Mouse (Mus musculus): ENCODE measurements around the gene Comt. TPM values are rescaled to one million over a fixed set of nuclear protein-coding genes. Genes with fewer than 3 reads are reported as not detected.

The Comt gene
- polyA plus RNA-seq, 1 experiment from 2014 or later: 50.8 TPM

- H3K36me3 ChIP-seq (ENCODE audit: control insufficient read depth, insufficient read depth, low read length): no peaks in the 10 kb centered on the region
- H3K9me3 ChIP-seq (ENCODE audit: control insufficient read depth, low read length): no peaks in the 10 kb centered on the region
- ATAC-seq (ENCODE audit: low FRiP score) (no peak), DNase-seq (ENCODE audit: low spot score, missing footprints) (no peak)
- no peaks in the 10 kb centered on the region for H3K27me3 ChIP-seq (ENCODE audit: control insufficient read depth, insufficient read depth, low read length)
- H3K27ac ChIP-seq (ENCODE audit: low read depth, low read length): no peak overlapping the region
- H3K4me2 ChIP-seq: no peak overlapping the region
- no peak overlapping the region for H3K4me3 ChIP-seq (ENCODE audit: low read depth, low read length)
- WGBS: 4% methylated on average over 3 of the region's 3 CpGs
- peaks cover 72% of the 10 kb centered on the region for H3K4me1 ChIP-seq (ENCODE audit: control insufficient read depth, insufficient read depth, low read length)
- H3K9ac ChIP-seq (ENCODE audit: low read length): 0 out of 2 replicates have a peak overlapping the region, but pooled peaks have one; percentile 12
Observed at GRCm38 (mm10) chr16:18383756-18384155, 42.9 kb downstream of the Comt start.

GRCm38 (mm10) chr16:18383045-18383726, 43.5 kb downstream of the Comt start:
- DNase-seq (ENCODE audit: low spot score, missing footprints) (no peak), ATAC-seq (ENCODE audit: low FRiP score) (no peak)
- no peaks in the 10 kb centered on the region for H3K27me3 ChIP-seq (ENCODE audit: control insufficient read depth, insufficient read depth, low read length)
- H3K36me3 ChIP-seq (ENCODE audit: control insufficient read depth, insufficient read depth, low read length): no peaks in the 10 kb centered on the region
- H3K9ac ChIP-seq (ENCODE audit: low read length): no peak overlapping the region
- no peak overlapping the region for H3K4me2 ChIP-seq
- no peaks in the 10 kb centered on the region for H3K9me3 ChIP-seq (ENCODE audit: control insufficient read depth, low read length)
- peaks cover 72% of the 10 kb centered on the region for H3K4me1 ChIP-seq (ENCODE audit: control insufficient read depth, insufficient read depth, low read length)
- WGBS: 80% methylated on average over 9 of the region's 9 CpGs
- no peak overlapping the region for H3K4me3 ChIP-seq (ENCODE audit: low read depth, low read length)
- H3K27ac ChIP-seq (ENCODE audit: low read depth, low read length): no peak overlapping the region

GRCm38 (mm10) chr16:18381621-18382258, 44.9 kb downstream of the Comt start:
- H3K27ac ChIP-seq (ENCODE audit: low read depth, low read length): peak overlapping the region; percentile 78
- H3K4me3 ChIP-seq (ENCODE audit: low read depth, low read length): no peak overlapping the region
- no peaks in the 10 kb centered on the region for H3K36me3 ChIP-seq (ENCODE audit: control insufficient read depth, insufficient read depth, low read length)
- H3K9me3 ChIP-seq (ENCODE audit: control insufficient read depth, low read length): no peaks in the 10 kb centered on the region
- no peak overlapping the region for H3K9ac ChIP-seq (ENCODE audit: low read length)
- H3K4me1 ChIP-seq (ENCODE audit: control insufficient read depth, insufficient read depth, low read length): peaks cover 70% of the 10 kb centered on the region
- ATAC-seq (ENCODE audit: low FRiP score) (peak; percentile 43), DNase-seq (ENCODE audit: low spot score, missing footprints) (peak; percentile 92)
- H3K27me3 ChIP-seq (ENCODE audit: control insufficient read depth, insufficient read depth, low read length): no peaks in the 10 kb centered on the region
- H3K4me2 ChIP-seq: no peak overlapping the region
- WGBS: 39% methylated on average over 6 of the region's 6 CpGs

GRCm38 (mm10) chr16:18380495-18381063, 46.1 kb downstream of the Comt start:
- WGBS: 12% methylated on average over 6 of the region's 6 CpGs
- Histone ChIP-seq H3K9me3 (ENCODE audit: control insufficient read depth, low read length) (no peaks in the 10 kb centered on the region), H3K4me2 (peak overlapping the region; percentile 20; the same call in 1 of the 2 replicates), H3K9ac (ENCODE audit: low read length) (peak overlapping the region; percentile 10), H3K4me1 (ENCODE audit: control insufficient read depth, insufficient read depth, low read length) (peaks cover 70% of the 10 kb centered on the region), H3K4me3 (ENCODE audit: low read depth, low read length) (no peak overlapping the region), H3K27me3 (ENCODE audit: control insufficient read depth, insufficient read depth, low read length) (no peaks in the 10 kb centered on the region), H3K36me3 (ENCODE audit: control insufficient read depth, insufficient read depth, low read length) (no peaks in the 10 kb centered on the region), H3K27ac (ENCODE audit: low read depth, low read length) (peak overlapping the region; percentile 78)
- DNase-seq (ENCODE audit: low spot score, missing footprints) (peak; percentile 94), ATAC-seq (ENCODE audit: low FRiP score) (peak; percentile 89)

GRCm38 (mm10) chr16:18379338-18380001, 47.2 kb downstream of the Comt start:
- ATAC-seq (ENCODE audit: low FRiP score) (no peak), DNase-seq (ENCODE audit: low spot score, missing footprints) (no peak)
- no peaks in the 10 kb centered on the region for H3K9me3 ChIP-seq (ENCODE audit: control insufficient read depth, low read length)
- peak overlapping the region; percentile 78 for H3K27ac ChIP-seq (ENCODE audit: low read depth, low read length)
- no peaks in the 10 kb centered on the region for H3K27me3 ChIP-seq (ENCODE audit: control insufficient read depth, insufficient read depth, low read length)
- no peaks in the 10 kb centered on the region for H3K36me3 ChIP-seq (ENCODE audit: control insufficient read depth, insufficient read depth, low read length)
- H3K4me3 ChIP-seq (ENCODE audit: low read depth, low read length): no peak overlapping the region
- H3K4me2 ChIP-seq: no peak overlapping the region
- 57% methylated on average over 8 of the region's 8 CpGs for WGBS
- peak overlapping the region; percentile 34; the same call in 1 of the 2 replicates for H3K9ac ChIP-seq (ENCODE audit: low read length)
- H3K4me1 ChIP-seq (ENCODE audit: control insufficient read depth, insufficient read depth, low read length): peaks cover 68% of the 10 kb centered on the region

- no peak overlapping the region for H3K27ac ChIP-seq (ENCODE audit: low read depth, low read length)
Observed at GRCm38 (mm10) chr16:18378489-18378888, 48.2 kb downstream of the Comt start.

GRCm38 (mm10) chr16:18377203-18377602, 49.4 kb downstream of the Comt start:
- H3K27me3 ChIP-seq (ENCODE audit: control insufficient read depth, insufficient read depth, low read length): no peaks in the 10 kb centered on the region
- H3K27ac ChIP-seq (ENCODE audit: low read depth, low read length): peak overlapping the region; percentile 51; the same call in 1 of the 2 replicates
- ATAC-seq (ENCODE audit: low FRiP score) (no peak), DNase-seq (ENCODE audit: low spot score, missing footprints) (no peak)
- H3K4me3 ChIP-seq (ENCODE audit: low read depth, low read length): no peak overlapping the region
- H3K9ac ChIP-seq (ENCODE audit: low read length): no peak overlapping the region; the same call in none of the 2 replicates
- no peak overlapping the region for H3K4me2 ChIP-seq
- H3K9me3 ChIP-seq (ENCODE audit: control insufficient read depth, low read length): no peaks in the 10 kb centered on the region
- peaks cover 51% of the 10 kb centered on the region for H3K4me1 ChIP-seq (ENCODE audit: control insufficient read depth, insufficient read depth, low read length)
- no peaks in the 10 kb centered on the region for H3K36me3 ChIP-seq (ENCODE audit: control insufficient read depth, insufficient read depth, low read length)
- 23% methylated on average over 3 of the region's 3 CpGs for WGBS

More at GRCm38 (mm10) chr16:18378489-18378888, 48.2 kb downstream of the Comt start:
- peaks cover 61% of the 10 kb centered on the region for H3K4me1 ChIP-seq (ENCODE audit: control insufficient read depth, insufficient read depth, low read length)
- no peak overlapping the region for H3K4me3 ChIP-seq (ENCODE audit: low read depth, low read length)
- 41% methylated on average over 1 of the region's 1 CpGs for WGBS
- H3K9me3 ChIP-seq (ENCODE audit: control insufficient read depth, low read length): no peaks in the 10 kb centered on the region
- H3K4me2 ChIP-seq: no peak overlapping the region
- DNase-seq (ENCODE audit: low spot score, missing footprints): peak; percentile 81
- H3K27me3 ChIP-seq (ENCODE audit: control insufficient read depth, insufficient read depth, low read length): no peaks in the 10 kb centered on the region
- no peak for ATAC-seq (ENCODE audit: low FRiP score)
- H3K36me3 ChIP-seq (ENCODE audit: control insufficient read depth, insufficient read depth, low read length): no peaks in the 10 kb centered on the region
- H3K9ac ChIP-seq (ENCODE audit: low read length): 0 out of 2 replicates have a peak overlapping the region, but pooled peaks have one; percentile 3

GRCm38 (mm10) chr16:18376297-18376954, 50.2 kb downstream of the Comt start:
- Histone ChIP-seq H3K4me1 (ENCODE audit: control insufficient read depth, insufficient read depth, low read length) (peaks cover 44% of the 10 kb centered on the region), H3K4me3 (ENCODE audit: low read depth, low read length) (no peak overlapping the region), H3K27ac (ENCODE audit: low read depth, low read length) (no peak overlapping the region), H3K4me2 (no peak overlapping the region), H3K9me3 (ENCODE audit: control insufficient read depth, low read length) (no peaks in the 10 kb centered on the region), H3K27me3 (ENCODE audit: control insufficient read depth, insufficient read depth, low read length) (no peaks in the 10 kb centered on the region), H3K36me3 (ENCODE audit: control insufficient read depth, insufficient read depth, low read length) (no peaks in the 10 kb centered on the region), H3K9ac (ENCODE audit: low read length) (no peak overlapping the region)
- WGBS: 85% methylated on average over 6 of the region's 7 CpGs
- ATAC-seq (ENCODE audit: low FRiP score): no peak
- peak; percentile 85 for DNase-seq (ENCODE audit: low spot score, missing footprints)
